Comparison of ENCODE assay signal across 10 mouse cellular contexts in the genomic region with DNA sequence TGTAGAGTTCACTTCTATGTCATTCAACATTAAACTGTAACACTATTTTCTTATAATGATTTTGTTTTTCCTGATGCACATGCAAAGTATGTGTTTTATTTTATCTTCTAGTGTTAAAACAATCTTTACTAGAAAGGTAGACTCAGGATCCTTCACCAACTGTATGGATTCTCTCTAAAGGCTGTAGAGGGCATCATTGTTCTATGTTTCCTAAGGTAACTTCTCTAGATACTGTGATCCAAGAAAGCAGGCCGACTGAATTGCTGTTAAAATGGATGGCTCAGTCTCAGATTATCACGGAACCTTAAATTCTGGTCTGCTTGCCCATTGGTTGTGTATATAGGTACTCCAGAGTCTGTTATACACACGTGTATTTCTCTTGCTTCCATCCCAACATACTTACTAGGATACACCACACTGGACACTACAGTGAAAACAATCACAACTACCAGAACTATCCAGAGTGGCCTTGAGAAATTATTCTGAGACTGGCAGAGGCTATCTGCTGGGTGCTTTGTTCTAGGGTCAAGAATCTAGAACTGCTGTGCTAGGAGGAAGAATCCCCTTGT. TPM values are rescaled to one million over a fixed set of nuclear protein-coding genes. Genes with fewer than 3 reads are reported as not detected.
DNase-seq lines count a peak whose midpoint lies in the region; ATAC-seq and TF ChIP-seq lines count a peak whose summit lies in the region.
"Had no signal": no experiment of that assay in that cellular context is flagged by ENCODE, and none has a peak within 500 bp of the region (broad histone marks: within the 10 kb centered on the region; RNA-seq: fewer than 3 reads in every experiment).

No protein-coding gene starts in this region.

- no peaks in the 10 kb centered on the region for H3K27me3 ChIP-seq in hindbrain, embryonic 10.5 days (ENCODE audit: insufficient read depth, poor library complexity, severe bottlenecking)
- no peaks in the 10 kb centered on the region for H3K27me3 ChIP-seq in hindbrain, embryonic 12.5 days
- no peaks in the 10 kb centered on the region for H3K27me3 ChIP-seq in intestine, embryonic 16.5 days (replicated peaks; ENCODE audit: control insufficient read depth, insufficient read depth, low read length)

- no peak for TF ChIP-seq CTCF in bone marrow macrophage, adult 2 months (IDR thresholded peaks at IDR 0.05; ENCODE audit: low read depth, low read length)

- WGBS in hindbrain, embryonic 10.5 days = 57% methylated on average over 3 of the region's 3 CpGs
- WGBS in hindbrain, embryonic 12.5 days = 50% methylated on average over 3 of the region's 3 CpGs
- 43% methylated on average over 3 of the region's 3 CpGs for WGBS in intestine, embryonic 16.5 days

- DNase-seq in hindbrain, embryonic 10.5 days (ENCODE audit: low spot score) = no peak
- DNase-seq in 3T3-L1 (ENCODE audit: low read depth, low spot score) = peak; percentile 57
- DNase-seq in right cerebral cortex, postnatal 25 days = no peak
- DNase-seq in adrenal gland, adult 18-20 months (ENCODE audit: low spot score in 2 of 2) = no peak
- DNase-seq: kidney, postnatal 4 days had no signal

- H3K36me3 ChIP-seq in hindbrain, embryonic 10.5 days = no peaks in the 10 kb centered on the region
- H3K36me3 ChIP-seq in hindbrain, embryonic 12.5 days = no peaks in the 10 kb centered on the region
- H3K36me3 ChIP-seq in intestine, embryonic 16.5 days (ENCODE audit: control insufficient read depth, insufficient read depth, low read length) = no peaks in the 10 kb centered on the region

- TF ChIP-seq POLR2A in bone marrow macrophage, adult 2 months (IDR thresholded peaks at IDR 0.05; ENCODE audit: borderline replicate concordance, low read depth, low read length) = no peak

- H3K4me1 ChIP-seq in hindbrain, embryonic 10.5 days (replicated peaks) = peaks cover 47% of the 10 kb centered on the region
- peaks cover 13% of the 10 kb centered on the region for H3K4me1 ChIP-seq in hindbrain, embryonic 12.5 days
- H3K4me1 ChIP-seq in bone marrow macrophage, adult 2 months (ENCODE audit: control insufficient read depth, insufficient read depth, low read length) = peaks cover 38% of the 10 kb centered on the region
- H3K4me1 ChIP-seq in intestine, embryonic 16.5 days (ENCODE audit: control insufficient read depth, insufficient read depth, low read length) = peaks cover 2% of the 10 kb centered on the region; the same call in 1 of the 2 replicates

- H3K4me2 ChIP-seq in hindbrain, embryonic 12.5 days (replicated peaks) = no peak overlapping the region
- H3K4me2 ChIP-seq in intestine, embryonic 16.5 days (ENCODE audit: low read depth, low read length) = no peak overlapping the region

- H3K9ac ChIP-seq in hindbrain, embryonic 12.5 days = no peak overlapping the region
- no peak overlapping the region for H3K9ac ChIP-seq in intestine, embryonic 16.5 days (ENCODE audit: low read depth, low read length)

- no peak for ATAC-seq in hindbrain, embryonic 12.5 days (ENCODE audit: low FRiP score)
- peak; percentile 56 for ATAC-seq in intestine, embryonic 16.5 days
- no peak for ATAC-seq in inflammation-experienced regulatory T-cells, adult 6 months

- H3K4me3 ChIP-seq in hindbrain, embryonic 10.5 days = no peak overlapping the region
- H3K4me3 ChIP-seq in hindbrain, embryonic 12.5 days = no peak overlapping the region
- H3K4me3 ChIP-seq in bone marrow macrophage, adult 2 months (ENCODE audit: insufficient read depth, low read length) = no peak overlapping the region
- H3K4me3 ChIP-seq in intestine, embryonic 16.5 days (ENCODE audit: low read length) = no peak overlapping the region

- no peaks in the 10 kb centered on the region for H3K9me3 ChIP-seq in hindbrain, embryonic 10.5 days
- H3K9me3 ChIP-seq in hindbrain, embryonic 12.5 days (replicated peaks) = no peaks in the 10 kb centered on the region
- H3K9me3 ChIP-seq in intestine, embryonic 16.5 days (ENCODE audit: control insufficient read depth, low read length) = no peaks in the 10 kb centered on the region
- H3K9me3 ChIP-seq: G1E had no signal

- peak overlapping the region; percentile 29; the same call in 1 of the 2 replicates for H3K27ac ChIP-seq in hindbrain, embryonic 10.5 days
- no peak overlapping the region for H3K27ac ChIP-seq in hindbrain, embryonic 12.5 days
- peak overlapping the region; percentile 76 for H3K27ac ChIP-seq in bone marrow macrophage, adult 2 months (ENCODE audit: insufficient read depth, low read depth, low read length)
- no peak overlapping the region for H3K27ac ChIP-seq in intestine, embryonic 16.5 days (ENCODE audit: low read length)

RNA-seq across cellular contexts. Expression of gene AL731706.1, which starts 23.2 kb away (rescaled TPM):
- polyA plus RNA-seq in hindbrain, embryonic 10.5 days (2016; fragmentation: Nextera tagmentation; extraction: Ambion mirVana) = 23.1 and 25.7 TPM in 2 replicates
- 24.1 and 30.3 TPM in 2 replicates for polyA plus RNA-seq in hindbrain, embryonic 12.5 days (2016; fragmentation: Nextera tagmentation; extraction: Ambion mirVana)
- polyA plus RNA-seq in bone marrow macrophage, adult 2 months (2012; ENCODE audit: insufficient read depth, insufficient read length, missing spikeins) = 8.0 and 19.6 TPM in 2 replicates
- 45.5 and 45.6 TPM in 2 replicates for polyA plus RNA-seq in intestine, embryonic 16.5 days (2015; fragmentation: Nextera tagmentation; extraction: Ambion mirVana)
- 10 to 100 TPM; 20.9 to 26.7 TPM for total RNA-seq in adrenal gland, adult 18-20 months (2021)
- 10 to 100 TPM; 14.1 to 26.3 (median 18.6) TPM for polyA plus RNA-seq in inflammation-experienced regulatory T-cells, adult 6 months (2017; shearing (Covaris generic))

RNA-seq across cellular contexts. Expression of gene Mkks, which starts 23.2 kb away (rescaled TPM):
- 13.2 and 16.7 TPM in 2 replicates for polyA plus RNA-seq in hindbrain, embryonic 10.5 days (2016; fragmentation: Nextera tagmentation; extraction: Ambion mirVana)
- polyA plus RNA-seq in hindbrain, embryonic 12.5 days (2016; fragmentation: Nextera tagmentation; extraction: Ambion mirVana) = 13.1 and 15.8 TPM in 2 replicates
- polyA plus RNA-seq in bone marrow macrophage, adult 2 months (2012; ENCODE audit: insufficient read depth, insufficient read length, missing spikeins) = 16.2 and 26.4 TPM in 2 replicates
- polyA plus RNA-seq in intestine, embryonic 16.5 days (2015; fragmentation: Nextera tagmentation; extraction: Ambion mirVana) = 17.3 and 18.9 TPM in 2 replicates
- total RNA-seq in adrenal gland, adult 18-20 months (2021) = 10 to 100 TPM; 15.9 to 18.6 TPM
- polyA plus RNA-seq in inflammation-experienced regulatory T-cells, adult 6 months (2017; shearing (Covaris generic)) = 10 to 100 TPM; 11.4 to 13.7 (median 11.5) TPM

RNA-seq across cellular contexts. Expression of gene Slx4ip, which starts 23.4 kb away (rescaled TPM):
- 9.2 and 9.9 TPM in 2 replicates for polyA plus RNA-seq in hindbrain, embryonic 10.5 days (2016; fragmentation: Nextera tagmentation; extraction: Ambion mirVana)
- polyA plus RNA-seq in hindbrain, embryonic 12.5 days (2016; fragmentation: Nextera tagmentation; extraction: Ambion mirVana) = 11.8 and 12.9 TPM in 2 replicates
- polyA plus RNA-seq in bone marrow macrophage, adult 2 months (2012; ENCODE audit: insufficient read depth, insufficient read length, missing spikeins) = 4.7 and 4.9 TPM in 2 replicates
- polyA plus RNA-seq in intestine, embryonic 16.5 days (2015; fragmentation: Nextera tagmentation; extraction: Ambion mirVana) = 4.4 and 5.1 TPM in 2 replicates
- total RNA-seq in adrenal gland, adult 18-20 months (2021) = 1 to 10 TPM; 4.1 to 5.6 TPM
- polyA plus RNA-seq in inflammation-experienced regulatory T-cells, adult 6 months (2017; shearing (Covaris generic)) = 1 to 10 TPM; 4.8 to 6.7 (median 6.1) TPM

RNA-seq across cellular contexts. Expression of gene AL731706.2, which starts 28.9 kb away (rescaled TPM):
- 33.0 and 45.8 TPM in 2 replicates for polyA plus RNA-seq in hindbrain, embryonic 10.5 days (2016; fragmentation: Nextera tagmentation; extraction: Ambion mirVana)
- 10.4 and 30.3 TPM in 2 replicates for polyA plus RNA-seq in hindbrain, embryonic 12.5 days (2016; fragmentation: Nextera tagmentation; extraction: Ambion mirVana)
- polyA plus RNA-seq in bone marrow macrophage, adult 2 months (2012; ENCODE audit: insufficient read depth, insufficient read length, missing spikeins) = 3.8 TPM in 1 of 2 replicates, not detected in the other
- 50.8 and 55.8 TPM in 2 replicates for polyA plus RNA-seq in intestine, embryonic 16.5 days (2015; fragmentation: Nextera tagmentation; extraction: Ambion mirVana)
- 10 to 100 TPM in 1 of 2 experiments, 1 to 10 TPM in 1; 9.8 to 12.9 TPM for total RNA-seq in adrenal gland, adult 18-20 months (2021)
- 10 to 100 TPM in 2 of 3 experiments, not detected in 1; 13.1 to 24.4 TPM for polyA plus RNA-seq in inflammation-experienced regulatory T-cells, adult 6 months (2017; shearing (Covaris generic))
- polyA plus RNA-seq: G1E had no signal

Comparison
In these comparisons a context has a peak if more than half of its experiments do, and no peak if none do; other contexts are left out.
1. H3K27ac ChIP-seq: peak in hindbrain, embryonic 10.5 days (single experiment) and bone marrow macrophage, adult 2 months (single experiment); none in hindbrain, embryonic 12.5 days (single experiment) and intestine, embryonic 16.5 days (single experiment).